Mouse (Mus musculus): Measurements from ENCODE around the gene Brat1.
"Not testable (repeated sequence)": the region's sequence is repeated elsewhere in the genome, so short reads cannot be mapped to it uniquely, and the experiment has no call there.

Brat1 gene

DNA sequence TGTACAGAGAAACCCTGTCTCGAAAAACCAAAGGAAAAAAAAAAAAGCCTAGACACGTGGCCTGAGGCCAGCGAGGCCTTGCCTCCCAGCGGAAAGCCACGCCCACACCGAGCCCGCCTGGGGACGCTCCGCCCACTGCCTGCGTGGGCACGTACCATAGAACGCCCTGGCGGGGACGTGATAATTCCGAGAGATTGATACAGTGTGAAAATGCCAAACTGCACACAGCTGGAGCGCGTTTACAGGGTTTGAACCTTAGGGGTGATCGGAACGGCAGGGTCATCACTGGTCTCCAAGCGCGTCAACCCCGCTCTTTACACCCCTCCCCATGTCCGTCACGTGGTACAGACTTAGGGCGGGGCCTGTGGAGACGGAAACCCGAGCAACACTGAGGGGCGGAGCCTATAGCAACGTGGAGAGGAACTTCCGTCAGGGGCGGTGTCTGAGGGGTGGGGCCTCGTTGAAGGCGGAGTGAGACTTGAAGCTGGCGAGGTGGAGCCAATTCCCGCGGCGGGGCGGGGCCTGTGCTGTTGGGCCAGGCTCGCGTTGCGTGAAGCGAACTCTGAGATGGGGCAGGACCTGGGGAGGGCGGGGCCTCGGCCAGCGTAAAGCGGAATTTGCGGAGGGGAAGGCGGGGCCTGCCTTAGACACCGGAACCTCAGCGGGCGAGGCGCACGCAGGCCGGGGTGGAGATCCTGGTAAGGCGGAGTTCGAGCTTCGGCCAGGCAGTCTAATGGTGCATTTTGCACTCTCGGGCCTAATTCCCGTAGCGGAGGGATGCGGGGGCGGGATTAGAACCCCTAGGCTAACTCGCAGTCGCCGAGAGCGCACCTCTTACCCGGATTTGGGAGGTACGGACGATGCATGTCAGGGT, at the start of gene Brat1:
Gene Brat1, plus strand, starts transcription at position 634 of the 874 bp plus-strand sequence.
- DNase-seq (ENCODE audit: low read depth, low spot score), result peak; percentile 100

GRCm38 (mm10) chr5:140659607-140660272, 45.1 kb upstream of the Brat1 start:
- DNase-seq (ENCODE audit: low read depth, low spot score), result no peak

DNA sequence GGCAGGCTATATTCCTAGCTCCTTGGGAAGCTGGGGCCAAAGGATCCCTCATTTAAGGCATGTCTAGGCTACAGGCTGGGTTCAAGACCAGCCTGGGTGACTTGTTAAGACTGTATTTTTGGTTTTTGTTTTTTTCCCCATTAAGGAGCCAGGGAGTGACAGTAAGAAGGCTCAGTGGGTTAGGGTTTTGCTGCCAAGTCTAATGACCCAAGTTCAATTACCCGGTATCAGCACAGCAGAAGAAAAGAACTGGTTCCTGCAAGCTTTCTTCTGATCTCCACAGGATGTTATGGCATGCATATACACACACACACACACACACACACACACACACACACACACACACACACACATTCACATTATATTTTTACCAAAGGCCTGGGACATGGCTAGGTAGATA, 44.4 kb upstream of the Brat1 start:
- DNase-seq (ENCODE audit: low read depth, low spot score), result no peak

DNA sequence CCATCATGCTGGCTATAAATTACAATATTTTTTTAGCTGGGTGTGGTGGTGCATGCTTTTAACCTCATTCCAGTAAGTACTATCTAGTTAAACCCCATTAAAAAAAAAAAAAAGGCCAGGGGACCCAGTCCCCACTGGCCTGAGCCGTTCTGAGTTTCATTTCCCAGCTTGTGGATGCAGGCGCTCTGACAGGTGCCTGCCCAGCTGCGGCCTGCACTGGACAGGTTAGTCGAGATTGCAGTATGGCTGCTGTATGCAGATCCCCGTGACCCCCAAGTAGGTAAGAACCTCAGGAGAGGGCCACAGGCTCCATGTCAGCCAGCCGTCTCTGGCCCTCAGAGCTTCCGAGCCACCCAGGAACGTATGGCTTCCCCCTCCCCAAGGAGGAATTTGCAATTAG, 43.4 kb upstream of the Brat1 start:
- DNase-seq (ENCODE audit: low read depth, low spot score), result no peak

- DNase-seq (ENCODE audit: low read depth, low spot score), result no peak
Observed at GRCm38 (mm10) chr5:140661875-140662643, 42.8 kb upstream of the Brat1 start.

DNA sequence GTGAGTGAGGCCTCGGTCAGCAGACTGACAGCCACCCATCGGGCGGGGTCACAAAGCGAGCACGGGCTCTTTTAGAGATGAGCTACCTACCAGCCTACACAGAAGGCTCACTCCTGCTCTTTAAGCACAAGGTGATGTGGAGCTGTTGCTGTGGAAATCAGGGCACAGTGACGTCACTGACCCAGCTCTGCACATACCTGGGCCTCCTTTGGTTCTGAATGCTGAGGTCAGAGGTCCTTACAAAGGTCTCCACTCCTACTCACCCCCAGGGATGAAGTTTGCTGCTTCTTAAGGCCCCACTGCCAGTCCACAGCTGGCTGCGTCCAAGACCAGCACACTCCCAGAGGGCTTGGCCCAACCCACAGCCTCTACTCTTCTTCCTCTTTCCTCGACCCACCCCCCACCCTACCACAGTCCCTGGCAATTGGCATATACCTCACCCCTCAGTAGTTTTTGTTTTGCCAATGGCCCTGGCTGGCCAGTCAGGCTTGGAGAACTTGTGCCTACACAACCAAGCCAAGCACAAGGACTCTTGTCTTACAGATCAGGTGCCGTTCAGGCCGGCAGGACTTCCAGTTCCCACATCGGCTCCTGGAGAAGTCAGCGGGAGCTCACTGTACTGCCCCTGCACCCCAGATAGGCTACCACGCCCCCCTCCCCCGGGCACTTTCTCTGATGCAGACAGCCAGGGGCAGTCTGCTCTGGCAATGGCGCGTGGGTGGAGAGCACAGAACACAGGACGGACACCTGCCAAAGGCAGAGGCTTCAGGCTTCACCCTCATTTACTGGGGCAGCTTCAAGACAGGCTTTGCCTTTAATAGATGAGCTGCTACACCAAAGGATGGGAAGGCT, 41.8 kb upstream of the Brat1 start:
- DNase-seq (ENCODE audit: low read depth, low spot score), result no peak

- peak; percentile 48 for DNase-seq (ENCODE audit: low read depth, low spot score)
Observed at GRCm38 (mm10) chr5:140663621-140664180, 41.1 kb upstream of the Brat1 start.

- DNase-seq (ENCODE audit: low read depth, low spot score), result no peak
Observed at GRCm38 (mm10) chr5:140672115-140672514, 32.7 kb upstream of the Brat1 start.

DNA sequence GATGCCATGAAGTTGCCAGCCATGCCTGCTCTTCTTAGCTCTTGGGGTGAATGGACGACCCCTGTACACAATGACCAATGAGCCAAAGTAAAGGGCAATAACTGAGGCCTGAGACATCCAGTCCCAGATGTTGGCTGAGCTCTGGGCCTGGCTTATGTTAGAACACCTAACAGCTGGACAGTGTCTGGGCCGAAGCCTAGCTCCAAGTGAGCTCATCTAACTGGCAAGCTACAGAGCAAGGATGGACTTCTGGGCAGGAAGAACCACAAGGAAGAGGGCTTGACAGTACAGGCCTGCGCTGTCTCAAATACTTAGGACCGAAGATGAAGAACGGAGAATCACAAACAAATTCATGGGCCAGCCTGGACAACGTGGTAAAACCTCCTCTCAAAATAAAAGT, 32.2 kb upstream of the Brat1 start:
- DNase-seq (ENCODE audit: low read depth, low spot score), result not testable (repeated sequence)

GRCm38 (mm10) chr5:140674036-140674435, 30.8 kb upstream of the Brat1 start:
- DNase-seq (ENCODE audit: low read depth, low spot score), result no peak

GRCm38 (mm10) chr5:140675079-140675478, 29.7 kb upstream of the Brat1 start:
- DNase-seq (ENCODE audit: low read depth, low spot score), result no peak

GRCm38 (mm10) chr5:140675640-140676039, 29.2 kb upstream of the Brat1 start:
- no peak for DNase-seq (ENCODE audit: low read depth, low spot score)

DNA sequence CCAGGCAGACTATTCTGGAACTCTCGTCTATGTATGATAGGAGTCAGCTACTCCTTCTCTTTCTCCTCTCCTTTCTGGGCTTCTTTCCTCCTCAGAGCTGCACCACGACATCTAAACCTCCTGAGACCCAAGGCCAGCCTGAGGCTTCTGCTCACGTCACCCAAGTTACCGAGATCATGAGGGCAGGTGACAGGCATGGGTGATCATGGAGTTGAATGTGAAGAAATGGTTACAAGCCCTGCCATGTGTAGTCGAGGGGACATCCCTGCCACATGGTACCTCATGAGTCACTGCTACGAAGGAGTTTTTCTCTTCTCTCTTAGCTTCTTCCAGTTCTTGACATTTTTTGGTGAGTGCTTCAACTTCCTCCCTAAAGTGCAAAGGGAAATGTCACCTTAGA, 27.7 kb upstream of the Brat1 start:
- DNase-seq (ENCODE audit: low read depth, low spot score), result no peak

DNA sequence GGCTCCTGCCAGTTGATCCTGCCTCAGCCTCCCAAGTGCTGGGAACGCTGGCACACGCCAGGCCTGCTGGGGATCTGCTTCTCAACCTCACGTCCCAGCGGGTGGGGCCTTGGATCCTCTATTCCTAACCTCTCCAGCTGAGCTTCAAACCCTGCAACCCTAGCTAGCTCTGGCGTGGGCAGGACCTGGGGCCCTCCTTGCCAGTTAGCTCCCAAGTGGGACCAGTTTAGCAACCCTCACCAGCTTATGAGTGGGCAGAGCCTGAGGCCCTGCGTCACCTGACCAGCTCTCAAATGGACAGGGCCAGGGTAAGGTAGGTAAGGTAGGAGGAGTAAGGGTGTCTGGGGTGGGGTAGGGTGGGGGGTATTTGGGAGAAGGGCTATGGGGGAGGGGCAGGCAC, 24.8 kb upstream of the Brat1 start:
- no peak for DNase-seq (ENCODE audit: low read depth, low spot score)

DNA sequence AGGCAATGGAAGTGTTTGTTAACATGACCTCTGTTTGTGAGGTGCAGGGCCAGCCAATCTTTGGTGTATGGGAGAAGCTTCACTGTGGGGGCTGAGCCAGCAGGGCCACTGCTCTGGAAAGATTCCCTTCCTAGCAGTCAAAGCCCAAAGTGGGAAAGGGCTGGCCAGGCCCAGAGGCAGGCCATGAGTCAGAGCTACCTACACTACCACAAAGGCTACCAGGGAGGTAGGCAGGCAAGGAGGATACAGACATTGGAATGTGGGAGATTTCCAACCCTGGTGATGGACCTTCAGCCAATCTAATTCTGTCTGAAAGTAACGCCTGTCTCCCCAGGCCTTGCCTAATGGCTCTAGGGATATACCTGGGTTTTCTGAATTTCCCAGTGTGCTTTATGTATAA, 23.9 kb upstream of the Brat1 start:
- DNase-seq (ENCODE audit: low read depth, low spot score), result no peak

GRCm38 (mm10) chr5:140682113-140682512, 22.7 kb upstream of the Brat1 start:
- no peak for DNase-seq (ENCODE audit: low read depth, low spot score)

DNA sequence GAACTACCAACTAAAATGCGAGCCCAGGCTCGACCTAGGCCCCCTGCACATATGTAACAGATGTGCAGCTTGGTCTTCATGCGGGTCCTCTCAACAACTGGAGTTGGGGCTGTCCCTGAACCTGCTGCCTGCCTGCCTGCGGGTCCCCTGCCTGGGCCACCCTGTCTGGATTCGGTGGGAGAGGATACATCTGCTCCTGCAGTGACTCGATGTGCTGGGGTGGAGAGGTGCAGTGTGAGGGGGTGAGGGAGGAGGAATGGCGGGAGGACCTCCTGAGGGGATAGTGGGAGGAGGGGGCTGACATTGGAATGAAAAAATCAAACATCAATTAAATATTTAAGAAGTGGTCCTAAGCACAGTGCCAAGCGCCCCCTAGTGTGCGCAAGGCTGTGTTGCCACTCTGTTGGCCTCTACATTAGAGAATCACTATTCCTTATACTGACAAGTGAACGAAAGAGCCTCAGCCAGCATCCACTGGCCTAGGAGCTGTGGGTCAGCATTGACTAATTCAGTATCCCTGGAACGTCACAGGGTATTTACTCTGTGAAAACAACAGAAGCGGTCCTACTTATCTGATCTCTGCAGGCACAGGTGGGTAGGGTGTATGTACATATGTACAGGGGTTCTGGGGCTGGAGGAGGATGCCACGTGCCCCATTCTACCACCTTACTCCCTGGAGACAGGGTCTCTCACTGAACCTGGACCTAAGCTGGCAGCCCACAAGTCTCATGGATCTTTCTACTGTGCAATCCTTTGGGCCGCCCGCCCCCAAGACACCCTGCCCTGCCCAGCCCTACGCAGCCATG, 20.3 kb upstream of the Brat1 start:
- no peak for DNase-seq (ENCODE audit: low read depth, low spot score)

GRCm38 (mm10) chr5:140688434-140688833, 16.4 kb upstream of the Brat1 start:
- DNase-seq (ENCODE audit: low read depth, low spot score), result no peak

- DNase-seq (ENCODE audit: low read depth, low spot score), result no peak
Observed at GRCm38 (mm10) chr5:140695987-140696386, 8.8 kb upstream of the Brat1 start.

- no peak for DNase-seq (ENCODE audit: low read depth, low spot score)
Observed at GRCm38 (mm10) chr5:140699776-140700175, 5.0 kb upstream of the Brat1 start.
